Mouse (Mus musculus): ENCODE measurements at regions not wholly inside any gene's neighbourhood (a gene's known extent, or its start where the extent isn't known, plus 50 kb on each side); places are given as distances from the start of the nearest gene placed in this dataset.

- 75% methylated on average over 4 of the region's 4 CpGs for WGBS
- Histone ChIP-seq H3K9ac (ENCODE audit: low read depth, low read length) (no peak overlapping the region), H3K9me3 (ENCODE audit: control insufficient read depth, low read length) (no peaks in the 10 kb centered on the region), H3K4me2 (ENCODE audit: low read depth, low read length) (no peak overlapping the region), H3K4me1 (ENCODE audit: control insufficient read depth, insufficient read depth, low read length) (no peaks in the 10 kb centered on the region), H3K4me3 (ENCODE audit: low read depth, low read length) (no peak overlapping the region), H3K27ac (replicated peaks; ENCODE audit: low read depth, low read length) (no peak overlapping the region), H3K27me3 (replicated peaks; ENCODE audit: control insufficient read depth, insufficient read depth, low read length) (no peaks in the 10 kb centered on the region), H3K36me3 (ENCODE audit: control insufficient read depth, insufficient read depth, low read length) (no peaks in the 10 kb centered on the region)
- ATAC-seq (ENCODE audit: low read depth) (no peak), DNase-seq (ENCODE audit: low spot score) (no peak)
Observed at GRCm38 (mm10) chrX:114690857-114691256, 214.0 kb upstream of the Ube2dnl1 start.

- Histone ChIP-seq H3K27ac (replicated peaks; ENCODE audit: low read depth, low read length) (no peak overlapping the region), H3K9me3 (ENCODE audit: control insufficient read depth, low read length) (no peaks in the 10 kb centered on the region), H3K9ac (ENCODE audit: low read depth, low read length) (no peak overlapping the region), H3K4me3 (ENCODE audit: low read depth, low read length) (no peak overlapping the region), H3K4me1 (ENCODE audit: control insufficient read depth, insufficient read depth, low read length) (no peaks in the 10 kb centered on the region), H3K36me3 (ENCODE audit: control insufficient read depth, insufficient read depth, low read length) (no peaks in the 10 kb centered on the region), H3K27me3 (replicated peaks; ENCODE audit: control insufficient read depth, insufficient read depth, low read length) (no peaks in the 10 kb centered on the region), H3K4me2 (ENCODE audit: low read depth, low read length) (no peak overlapping the region)
- no peak for ATAC-seq (ENCODE audit: low read depth)
- WGBS: 33% methylated on average over 2 of the region's 2 CpGs
- DNase-seq (ENCODE audit: low spot score): no peak
Observed at GRCm38 (mm10) chrX:114694540-114694939, 210.3 kb upstream of the Ube2dnl1 start.

DNA sequence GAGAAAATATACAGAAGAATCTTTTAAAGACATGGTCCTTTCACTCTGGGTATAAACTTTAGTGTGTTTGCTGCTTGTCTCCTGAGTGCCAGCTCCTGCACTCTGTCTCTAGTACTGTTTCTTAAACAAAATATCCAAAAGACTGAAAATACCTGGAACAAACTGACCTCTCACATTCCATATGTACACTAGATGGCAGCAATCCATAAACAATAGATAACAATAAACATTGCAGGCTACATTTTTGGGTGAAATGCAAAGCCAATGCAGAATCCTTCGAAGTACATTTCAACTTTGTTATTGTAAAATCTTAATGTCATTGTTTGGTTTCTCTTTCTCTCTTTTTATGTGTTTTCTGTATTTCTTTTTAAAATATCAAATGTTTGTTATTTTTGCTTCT is 176.6 kb upstream of the Ube2dnl1 start:
- no peaks in the 10 kb centered on the region for H3K9me3 ChIP-seq (ENCODE audit: control insufficient read depth, low read length)
- 63% methylated on average over 1 of the region's 1 CpGs for WGBS
- no peak overlapping the region for H3K4me3 ChIP-seq (ENCODE audit: low read depth, low read length)
- no peak overlapping the region for H3K9ac ChIP-seq (ENCODE audit: low read depth, low read length)
- H3K4me2 ChIP-seq (ENCODE audit: low read depth, low read length): no peak overlapping the region
- H3K36me3 ChIP-seq (ENCODE audit: control insufficient read depth, insufficient read depth, low read length): no peaks in the 10 kb centered on the region
- H3K27ac ChIP-seq (replicated peaks; ENCODE audit: low read depth, low read length): no peak overlapping the region
- no peaks in the 10 kb centered on the region for H3K4me1 ChIP-seq (ENCODE audit: control insufficient read depth, insufficient read depth, low read length)
- no peaks in the 10 kb centered on the region for H3K27me3 ChIP-seq (replicated peaks; ENCODE audit: control insufficient read depth, insufficient read depth, low read length)
- ATAC-seq (ENCODE audit: low read depth): no peak
- peak; percentile 2 for DNase-seq (ENCODE audit: low spot score)
